Mouse (Mus musculus) lung, postnatal 4 days (tissue): ENCODE measurements around the gene Krr1.
A peak's percentile ranks its signal among the peaks of the same experiment; 100 is the strongest.

Source experiments
- DNase-seq, 2 experiments: peaks; one replicate each; pipeline ENCODE4 v3.0.0; 2021

Krr1 gene

GRCm38 (mm10) chr10:111972542-111973361 is at the start of gene Krr1:
Gene Krr1, plus strand, starts transcription at chr10:111972664.
- peak; percentile 92 for DNase-seq

GRCm38 (mm10) chr10:111923503-111924135 is 48.8 kb upstream of the Krr1 start:
- DNase-seq = no peak

GRCm38 (mm10) chr10:111924141-111924540 is 48.3 kb upstream of the Krr1 start:
- DNase-seq = no peak

GRCm38 (mm10) chr10:111924716-111925488 is 47.6 kb upstream of the Krr1 start:
- no peak for DNase-seq

- DNase-seq = peak; percentile 71 to 91
These were observed 47.0 kb upstream of the Krr1 start for GRCm38 (mm10) chr10:111925489-111925860.

GRCm38 (mm10) chr10:111932621-111933345 is 39.7 kb upstream of the Krr1 start:
- no peak for DNase-seq

- DNase-seq = peak in 1 of 2 experiments; percentile 33
These were observed 37.3 kb upstream of the Krr1 start for GRCm38 (mm10) chr10:111935207-111935606.

- no peak for DNase-seq
These were observed 36.4 kb upstream of the Krr1 start for GRCm38 (mm10) chr10:111936021-111936420.

GRCm38 (mm10) chr10:111936491-111937145 is 35.8 kb upstream of the Krr1 start:
- DNase-seq = peak; percentile 78 to 89

- no peak for DNase-seq
These were observed 35.3 kb upstream of the Krr1 start for GRCm38 (mm10) chr10:111937146-111937534.

GRCm38 (mm10) chr10:111943026-111943425 is 29.4 kb upstream of the Krr1 start:
- no peak for DNase-seq

GRCm38 (mm10) chr10:111945563-111945962 is 26.9 kb upstream of the Krr1 start:
- DNase-seq = no peak

GRCm38 (mm10) chr10:111948041-111948440 is 24.4 kb upstream of the Krr1 start:
- DNase-seq = no peak

- no peak for DNase-seq
These were observed 23.5 kb upstream of the Krr1 start for GRCm38 (mm10) chr10:111949008-111949407.

- no peak for DNase-seq
These were observed 16.6 kb upstream of the Krr1 start for GRCm38 (mm10) chr10:111955836-111956235.

- DNase-seq = peak in 1 of 2 experiments; percentile 72
These were observed 15.0 kb upstream of the Krr1 start for GRCm38 (mm10) chr10:111957271-111958045.

GRCm38 (mm10) chr10:111958046-111958421 is 14.4 kb upstream of the Krr1 start:
- DNase-seq = no peak

- peak; percentile 56 to 59 for DNase-seq
These were observed 13.1 kb upstream of the Krr1 start for GRCm38 (mm10) chr10:111959353-111959752.

- no peak for DNase-seq
These were observed 12.0 kb upstream of the Krr1 start for GRCm38 (mm10) chr10:111960459-111960858.

GRCm38 (mm10) chr10:111966394-111966793 is 6.1 kb upstream of the Krr1 start:
- no peak for DNase-seq

GRCm38 (mm10) chr10:111971929-111972328 is 535 bp upstream of the Krr1 start:
- DNase-seq = no peak
